Mouse (Mus musculus) adrenal gland, postnatal 0 days (tissue): ENCODE data around the gene Klra9. TPM values are rescaled to one million over a fixed set of nuclear protein-coding genes. Genes with fewer than 3 reads are reported as not detected.

Experiments
- polyA plus RNA-seq: library from polyadenylated mRNA; unstranded; fragments of >200 nt; fragmentation: Nextera tagmentation; extraction: Ambion mirVana; gene quantifications from 2 replicates; pipeline ENCODE4 v1.2.1, GENCODE M21; 2015

Gene Klra9
- not detected in 2 replicates for polyA plus RNA-seq

GRCm38 (mm10) chr6:130193012-130193411, at the start of gene Klra9:
Gene Klra9 (minus strand): TSS chr6:130193112.

GRCm38 (mm10) chr6:130233222-130233621, 40.3 kb upstream of the Klra9 start, which contains the start of gene Klra7:
Gene Klra7 (minus strand): TSS chr6:130233322.

GRCm38 (mm10) chr6:130129798-130130197, 63.1 kb downstream of the Klra9 start, which contains the start of gene Klra8:
Gene Klra8 (minus strand): TSS chr6:130129898.

Other genes starting within 250 kb of the Klra9 start
- gene Klra6, start 166.2 kb downstream of the Klra9 start, polyA plus RNA-seq: not detected in 2 replicates
- not detected in 2 replicates for gene Klra4, start 125.8 kb downstream of the Klra9 start, polyA plus RNA-seq
- not detected in 2 replicates for gene Klra8, start 63.2 kb downstream of the Klra9 start, polyA plus RNA-seq
- not detected in 2 replicates for gene Klra7, start 40.2 kb upstream of the Klra9 start, polyA plus RNA-seq
- not detected in 2 replicates for gene Klra10, start 88.8 kb upstream of the Klra9 start, polyA plus RNA-seq
- not detected in 2 replicates for gene Klra3, start 144.5 kb upstream of the Klra9 start, polyA plus RNA-seq
- not detected in 2 replicates for gene Klra1, start 193.8 kb upstream of the Klra9 start, polyA plus RNA-seq